In the genomic region with DNA sequence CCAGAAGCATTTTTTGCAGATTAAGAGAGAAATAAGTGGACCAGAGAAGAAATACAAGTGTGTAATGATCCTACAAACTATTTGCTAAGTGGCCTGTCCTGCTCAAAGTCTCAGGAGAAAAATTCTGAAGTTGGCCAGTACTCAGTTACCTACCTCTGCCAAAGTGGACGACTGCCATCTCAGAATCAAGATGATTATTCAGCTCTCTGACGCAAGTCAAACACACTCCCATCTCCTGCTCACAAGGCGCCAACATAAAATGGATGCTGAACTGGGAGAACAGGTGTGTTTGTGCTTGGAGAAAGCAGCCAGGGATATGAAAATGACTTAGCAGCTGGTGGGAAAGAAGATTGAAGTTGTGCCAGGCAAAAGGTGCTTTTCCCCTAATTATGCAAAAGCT, we compare ENCODE assay signal across 18 mouse cellular contexts. TPM values are rescaled to one million over a fixed set of nuclear protein-coding genes. Genes with fewer than 3 reads are reported as not detected.
A peak's percentile ranks its signal among the peaks of the same experiment; 100 is the strongest.
DNase-seq lines count a peak whose midpoint lies in the region; TF ChIP-seq lines count a peak whose summit lies in the region.
"Had no signal": no experiment of that assay in that cellular context is flagged by ENCODE, and none has a peak within 500 bp of the region (broad histone marks: within the 10 kb centered on the region; RNA-seq: fewer than 3 reads in every experiment).

No protein-coding gene starts in this region.

- intact Hi-C loops in gastrocnemius, adult 2 months (cut with DNase I) = no loop called here

- TF ChIP-seq CTCF in gastrocnemius, adult 2 months (IDR thresholded peaks at IDR 0.05) = no peak

- no peak overlapping the region for H3K27ac ChIP-seq in gastrocnemius, adult 2 months
- H3K27ac ChIP-seq: forebrain, embryonic 13.5 days; hindbrain, embryonic 10.5 days; limb, embryonic 10.5 days; liver, embryonic 12.5 days; lung, embryonic 15.5 days had no signal

- H3K4me3 ChIP-seq in gastrocnemius, adult 2 months = no peak overlapping the region
- H3K4me3 ChIP-seq: forebrain, embryonic 13.5 days; hindbrain, embryonic 10.5 days; limb, embryonic 10.5 days; liver, embryonic 12.5 days; lung, embryonic 15.5 days had no signal

- DNase-seq in adrenal gland, adult 8-10 months = peak; percentile 4
- DNase-seq in adrenal gland, adult 18-20 months (ENCODE audit: low spot score in 2 of 2) = no peak
- DNase-seq in gastrocnemius, adult 2 months = peak; percentile 23
- DNase-seq in gastrocnemius, adult 8-10 months (ENCODE audit: low spot score in 2 of 2) = no peak
- DNase-seq in lung, adult 18-20 months = peak; percentile 61 to 68
- no peak for DNase-seq in lung, postnatal 4 days
- peak; percentile 68 for DNase-seq in lung, postnatal 36 days
- DNase-seq in urinary bladder, postnatal 14 days (ENCODE audit: low spot score) = no peak
- DNase-seq: cerebellum, adult 8-10 months; kidney, adult 8-10 months; kidney, postnatal 25 days; retina, postnatal 1 day; right cerebral cortex, postnatal 4 days had no signal

RNA-seq across cellular contexts. Expression of gene Tank, which starts 21.7 kb away (rescaled TPM):
- total RNA-seq in adrenal gland, adult 8-10 months (2022) = 10 to 100 TPM; 36.1 to 43.8 (median 39.6) TPM
- total RNA-seq in adrenal gland, adult 18-20 months (2021) = 10 to 100 TPM; 33.6 to 45.2 TPM
- 10 to 100 TPM; 15.6 to 17.8 TPM for total RNA-seq in gastrocnemius, adult 2 months (2021)
- total RNA-seq in gastrocnemius, adult 8-10 months (2022) = 10 to 100 TPM; 14.3 to 20.7 (median 17.4) TPM

Comparison
In these comparisons a context has a peak if more than half of its experiments do, and no peak if none do; other contexts are left out.
1. DNase-seq: peak in adrenal gland, adult 8-10 months (single experiment), gastrocnemius, adult 2 months (single experiment), lung, adult 18-20 months (2 of 2) and lung, postnatal 36 days (single experiment); none in adrenal gland, adult 18-20 months (0 of 2), gastrocnemius, adult 8-10 months (0 of 2), lung, postnatal 4 days (0 of 2) and urinary bladder, postnatal 14 days (single experiment).